Mouse (Mus musculus) bone marrow, adult 2 months (tissue): Measurements from ENCODE around the gene Phyhd1. TPM values are rescaled to one million over a fixed set of nuclear protein-coding genes. Genes with fewer than 3 reads are reported as not detected.

ENCODE experiments used
- H3K27ac ChIP-seq: fragments of 200-500 bp; 2 replicates; pipeline ENCODE4 v1.5.1; 2012; ENCODE audit warnings: low read depth, mild to moderate bottlenecking, control low read depth, inconsistent platforms, low read length; ENCODE audit not compliant: control insufficient read depth, poor library complexity, insufficient read depth
- H3K4me1 ChIP-seq: fragments of 200-500 bp; 2 replicates; pipeline ENCODE4 v1.6.1; 2011; ENCODE audit warnings: low read length; ENCODE audit not compliant: control insufficient read depth, insufficient read depth
- H3K4me3 ChIP-seq: fragments of 200-500 bp; replicated peaks from 2 replicates; pipeline ENCODE3; 2011; ENCODE audit warnings: mild to moderate bottlenecking, low read depth, low read length, control low read depth; ENCODE audit not compliant: control insufficient read depth
- CTCF ChIP-seq: fragments of 200-500 bp; IDR thresholded peaks from 2 replicates; pipeline ENCODE4 v1.5.1; 2011; ENCODE audit warnings: low read length, control low read depth; ENCODE audit not compliant: control insufficient read depth, insufficient read depth
- POLR2A ChIP-seq: fragments of 200-500 bp; IDR thresholded peaks from 2 replicates; pipeline ENCODE4 v1.6.1; 2011; ENCODE audit warnings: low read depth, mild to moderate bottlenecking, control low read depth, low read length, borderline replicate concordance; ENCODE audit not compliant: control insufficient read depth
- WGBS: fragments of 180-500 bp; shearing (Covaris S2); methylation state at CpG from one replicate; pipeline ENCODE4 v1.1.7; 2018; 5-methylcytosine and 5-hydroxymethylcytosine counted together
- polyA plus RNA-seq: library from polyadenylated mRNA; stranded (reverse); fragments of >200 nt; gene quantifications from 2 replicates; pipeline ENCODE4 v1.2.4, GENCODE M21; 2011; ENCODE audit warnings: low replicate concordance; ENCODE audit not compliant: missing spikeins, insufficient read depth, insufficient read length

Phyhd1 gene
- polyA plus RNA-seq, 1 experiment: 23.0 TPM

DNA sequence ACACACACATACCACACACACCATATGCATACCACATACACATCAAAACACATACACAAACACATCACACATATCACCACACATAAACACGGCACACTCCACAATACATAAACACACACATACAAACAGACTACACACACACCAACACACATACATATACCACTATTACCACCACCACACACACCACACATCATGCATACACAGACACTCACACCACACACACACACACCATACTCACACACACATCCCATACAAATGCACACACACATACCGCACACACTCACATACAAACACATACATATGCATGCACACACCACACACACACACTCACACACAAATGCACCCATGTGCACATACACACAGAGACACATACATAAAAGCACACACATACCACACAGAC, 1.5 kb downstream of the Phyhd1 start:
- WGBS: 89% methylated on average over 2 of the region's 2 CpGs
- no peak overlapping the region for H3K4me3 ChIP-seq

DNA sequence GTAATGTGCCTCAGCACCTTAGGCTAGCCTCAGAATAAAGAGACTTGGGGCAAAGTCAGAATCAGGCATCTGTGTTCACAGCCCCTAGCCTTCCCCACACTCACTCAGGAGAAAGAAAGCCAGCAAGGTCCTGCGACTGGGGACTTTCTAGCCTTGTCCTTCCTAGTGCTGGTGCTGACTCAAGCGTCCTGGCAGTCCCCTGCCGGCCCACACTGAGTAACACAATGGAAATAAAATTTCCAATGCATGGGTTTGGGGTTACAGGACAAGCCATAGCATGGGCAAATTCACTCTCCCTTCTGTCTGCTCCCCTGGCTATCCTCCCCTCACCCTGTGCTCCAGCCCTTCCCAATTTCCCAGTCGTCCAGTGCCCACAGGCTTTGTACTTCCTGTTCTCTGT, 2.4 kb downstream of the Phyhd1 start:
- H3K4me1 ChIP-seq: no peaks in the 10 kb centered on the region; the same call in 1 of the 2 replicates
- H3K27ac ChIP-seq: no peak overlapping the region
- TF ChIP-seq CTCF: no peak
- no peak for TF ChIP-seq POLR2A
- 71% methylated on average over 4 of the region's 4 CpGs for WGBS
- H3K4me3 ChIP-seq: no peak overlapping the region

More for the DNA sequence above, 1.5 kb downstream of the Phyhd1 start:
- TF ChIP-seq POLR2A (no peak), CTCF (no peak)
- no peaks in the 10 kb centered on the region; the same call in 1 of the 2 replicates for H3K4me1 ChIP-seq
- no peak overlapping the region for H3K27ac ChIP-seq

DNA sequence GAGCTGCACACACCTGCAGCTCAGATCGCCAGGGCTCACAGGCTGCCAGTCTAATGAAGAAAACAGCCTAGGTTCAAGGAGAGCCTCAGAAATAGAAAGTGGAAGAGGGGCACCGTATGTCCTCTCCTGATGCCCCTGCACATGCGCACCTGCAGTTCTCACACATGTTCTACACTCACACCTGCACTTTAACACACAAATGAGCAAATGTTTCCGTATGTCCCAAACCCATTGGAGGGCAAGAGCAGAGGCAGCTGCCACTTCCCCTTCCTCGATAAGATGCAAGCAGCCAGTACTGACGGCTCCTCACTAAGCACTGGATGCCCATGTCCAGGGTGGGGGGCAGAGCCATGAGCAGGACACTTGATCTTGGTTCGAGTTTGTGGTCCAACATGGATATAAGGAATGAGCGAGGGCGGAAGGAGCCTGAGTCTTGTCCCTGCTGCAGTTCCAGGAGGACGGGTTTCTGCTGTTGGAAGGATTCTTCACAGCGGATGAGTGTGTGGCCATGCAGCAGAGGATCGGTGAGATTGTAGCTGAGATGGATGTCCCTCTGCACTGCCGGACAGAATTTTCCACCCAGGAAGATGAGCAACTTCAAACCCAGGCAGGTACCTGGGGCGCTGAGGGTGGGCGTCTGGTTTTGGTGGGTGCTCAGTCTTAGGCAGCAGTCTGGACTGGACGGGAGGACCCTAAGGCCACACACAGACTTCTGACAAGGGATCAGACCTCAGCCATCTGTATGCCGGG, 3.4 kb downstream of the Phyhd1 start:
- Histone ChIP-seq H3K4me1 (no peaks in the 10 kb centered on the region; the same call in 1 of the 2 replicates), H3K27ac (no peak overlapping the region), H3K4me3 (no peak overlapping the region)
- no peak for TF ChIP-seq POLR2A
- TF ChIP-seq CTCF: no peak
- WGBS: 65% methylated on average over 17 of the region's 17 CpGs

DNA sequence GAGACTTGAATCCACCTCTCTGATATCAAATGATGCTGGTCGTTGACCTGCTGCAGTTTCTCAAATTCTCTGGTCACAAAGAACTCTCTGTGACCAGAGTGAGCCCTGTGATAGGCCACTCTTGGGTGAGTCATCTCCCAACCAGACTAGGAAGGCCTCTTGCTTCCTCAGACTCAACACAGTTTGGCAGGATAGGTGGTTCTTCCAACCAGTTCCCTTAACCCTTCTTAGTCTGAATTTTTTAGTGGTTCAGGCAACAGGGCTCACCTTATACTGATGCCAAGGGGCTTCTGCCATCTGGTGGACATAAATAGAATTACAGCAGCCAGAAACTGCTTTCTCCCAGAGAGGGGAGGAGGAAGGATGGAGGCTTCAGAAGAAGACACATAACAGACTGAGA, 4.1 kb downstream of the Phyhd1 start:
- TF ChIP-seq CTCF (peak; percentile 26; the same call in 1 of the 2 replicates), POLR2A (no peak)
- Histone ChIP-seq H3K4me1 (no peaks in the 10 kb centered on the region; the same call in 1 of the 2 replicates), H3K27ac (no peak overlapping the region), H3K4me3 (no peak overlapping the region)
- 0% methylated on average over 1 of the region's 1 CpGs for WGBS

DNA sequence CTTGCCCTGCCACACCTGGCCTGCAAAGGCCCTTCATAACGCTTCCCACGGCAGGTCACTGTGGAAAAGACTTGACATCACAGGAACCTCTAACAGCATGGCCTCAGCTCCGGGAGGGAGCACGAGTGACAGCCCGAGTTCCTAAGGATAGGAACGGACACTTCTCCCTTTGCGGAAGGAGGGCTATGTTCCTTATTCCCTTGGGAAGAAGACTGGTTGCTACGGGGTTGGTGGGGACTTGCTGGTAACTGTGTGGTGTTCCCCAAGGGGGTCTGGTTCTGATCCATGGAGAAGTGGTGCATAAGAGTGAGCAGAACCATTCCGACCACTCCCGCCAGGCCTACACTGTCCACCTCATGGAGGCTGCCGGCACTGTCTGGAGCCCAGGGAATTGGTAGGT, 14.7 kb downstream of the Phyhd1 start, which contains the start of gene Gm28038:
Gene Gm28038 (plus strand): TSS at position 301 of the 400 bp plus-strand sequence.
- no peak for TF ChIP-seq POLR2A
- TF ChIP-seq CTCF: no peak
- WGBS: 90% methylated on average over 11 of the region's 11 CpGs
- H3K4me3 ChIP-seq: no peak within 1 kb of the TSS
- no peak within 1 kb of the TSS for H3K27ac ChIP-seq
- peaks cover 3% of the 10 kb centered on the region; the same call in 1 of the 2 replicates for H3K4me1 ChIP-seq

DNA sequence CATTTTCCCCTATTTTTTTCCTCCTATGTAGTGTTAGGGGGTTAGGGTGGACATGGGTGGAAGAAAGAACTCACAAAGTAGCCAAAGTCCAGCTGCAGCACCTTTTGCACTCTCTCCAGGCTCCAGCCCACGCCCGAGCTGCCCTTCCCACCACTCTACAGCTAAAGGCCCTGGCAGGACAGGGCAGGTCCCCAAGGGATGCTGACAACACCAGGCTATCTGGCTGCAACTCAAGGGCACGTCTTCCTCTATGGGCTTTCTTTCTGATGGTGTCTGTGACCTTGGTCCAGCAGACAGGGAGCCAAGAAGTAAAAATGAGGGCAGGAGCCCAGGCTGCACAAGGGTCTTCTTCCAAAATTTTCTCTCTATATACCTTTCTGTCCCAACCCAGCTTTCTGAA, 15.6 kb downstream of the Phyhd1 start:
- Histone ChIP-seq H3K4me3 (no peak overlapping the region), H3K4me1 (peaks cover 3% of the 10 kb centered on the region; the same call in 1 of the 2 replicates), H3K27ac (no peak overlapping the region)
- no peak for TF ChIP-seq POLR2A
- no peak for TF ChIP-seq CTCF
- 80% methylated on average over 3 of the region's 3 CpGs for WGBS

DNA sequence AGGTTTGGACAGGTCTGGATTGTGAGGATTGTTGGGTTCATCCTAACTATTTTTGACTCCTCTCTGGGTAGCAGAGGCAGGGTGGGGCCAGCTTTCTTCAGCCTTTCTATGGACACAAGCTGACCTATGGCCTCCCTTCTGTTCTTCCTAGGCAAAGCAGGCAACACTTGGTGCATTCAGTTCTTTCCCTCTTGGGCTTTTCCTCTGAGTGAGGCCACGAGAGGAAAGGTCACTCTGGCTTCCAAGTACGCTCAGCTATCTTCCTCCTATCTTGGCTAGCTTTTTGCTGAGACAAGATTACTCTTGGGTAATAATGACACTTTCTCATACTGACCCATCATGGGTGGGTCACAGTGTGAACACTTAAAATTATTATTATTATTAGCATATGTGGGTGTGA, 17.2 kb downstream of the Phyhd1 start:
- 83% methylated on average over 2 of the region's 2 CpGs for WGBS
- H3K4me3 ChIP-seq: no peak overlapping the region
- H3K27ac ChIP-seq: no peak overlapping the region
- peaks cover 3% of the 10 kb centered on the region; the same call in 1 of the 2 replicates for H3K4me1 ChIP-seq
- TF ChIP-seq POLR2A (no peak), CTCF (no peak)

DNA sequence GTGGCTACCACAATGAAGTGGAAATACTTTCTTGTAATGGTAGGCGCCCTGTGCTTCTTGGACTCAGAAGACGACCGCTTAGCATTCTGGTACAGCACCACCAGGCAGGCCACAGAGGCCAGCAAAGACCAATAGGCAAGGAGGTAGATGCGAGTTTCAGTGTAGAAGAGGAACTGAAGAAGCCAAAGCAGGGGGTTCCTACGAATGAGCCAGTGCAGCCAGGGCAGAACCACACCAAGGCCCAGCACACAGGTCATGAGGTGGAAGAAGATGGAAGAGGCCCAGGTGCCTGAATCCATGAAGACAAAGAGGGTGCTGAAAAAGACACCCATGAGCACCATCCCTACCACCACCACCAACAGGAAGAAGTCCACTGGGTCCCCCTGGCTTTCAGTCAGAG, 19.0 kb downstream of the Phyhd1 start:
- 71% methylated on average over 5 of the region's 5 CpGs for WGBS
- TF ChIP-seq CTCF (no peak), POLR2A (no peak)
- H3K27ac ChIP-seq: no peak overlapping the region
- H3K4me3 ChIP-seq: peak overlapping the region; percentile 10
- peaks cover 3% of the 10 kb centered on the region; the same call in 1 of the 2 replicates for H3K4me1 ChIP-seq
